Mouse (Mus musculus) embryonic facial prominence, embryonic 11.5 days (tissue): Measurements from ENCODE around the gene Hbb-y. TPM values are rescaled to one million over a fixed set of nuclear protein-coding genes. Genes with fewer than 3 reads are reported as not detected.
A peak's percentile ranks its signal among the peaks of the same experiment; 100 is the strongest.
"Not testable (repeated sequence)": the region's sequence is repeated elsewhere in the genome, so short reads cannot be mapped to it uniquely, and the experiment has no call there.

ENCODE experiments used
- ATAC-seq: fragments of 200-750 bp; cut with Nextera tagmentation; replicated peaks from 2 replicates; pipeline ENCODE4 v1.8.0; 2017; ENCODE audit warnings: low read depth; ENCODE audit not compliant: insufficient number of reproducible peaks, low FRiP score, low TSS enrichment
- DNase-seq: peaks from one replicate; pipeline ENCODE4 v3.0.0-alpha.2; 2015; ENCODE audit warnings: low spot score
- H3K27ac ChIP-seq: fragments of 300-500 bp; sonication (generic); replicated peaks from 2 replicates; pipeline ENCODE4 v1.5.1; 2014; ENCODE audit warnings: mild to moderate bottlenecking, low read depth, low read length, control low read depth
- H3K27me3 ChIP-seq: fragments of 300-500 bp; sonication (generic); 2 replicates; pipeline ENCODE4 v1.6.1; 2014; ENCODE audit warnings: mild to moderate bottlenecking, low read length, moderate library complexity, mixed read lengths; ENCODE audit not compliant: control insufficient read depth, insufficient read depth
- H3K36me3 ChIP-seq: fragments of 300-500 bp; sonication (generic); replicated peaks from 2 replicates; pipeline ENCODE4 v1.6.1; 2014; ENCODE audit warnings: low read depth, mild to moderate bottlenecking, low read length, moderate library complexity, mixed read lengths; ENCODE audit not compliant: control insufficient read depth, insufficient read depth
- H3K4me1 ChIP-seq: fragments of 300-500 bp; sonication (generic); 2 replicates; pipeline ENCODE4 v1.6.1; 2014; ENCODE audit warnings: low read length, mixed read lengths; ENCODE audit not compliant: control insufficient read depth, insufficient read depth
- H3K4me2 ChIP-seq: fragments of 300-500 bp; sonication (generic); 2 replicates; pipeline ENCODE4 v1.6.1; 2014; ENCODE audit warnings: low read depth, mild to moderate bottlenecking, control low read depth, low read length, moderate library complexity
- H3K4me3 ChIP-seq: fragments of 300-500 bp; sonication (generic); 2 replicates; pipeline ENCODE4 v1.5.1; 2014; ENCODE audit warnings: low read depth, low read length, control low read depth
- H3K9ac ChIP-seq: fragments of 300-500 bp; sonication (generic); replicated peaks from 2 replicates; pipeline ENCODE4 v1.6.1; 2014; ENCODE audit warnings: mild to moderate bottlenecking, control low read depth, low read length
- H3K9me3 ChIP-seq: fragments of 300-500 bp; sonication (generic); replicated peaks from 2 replicates; pipeline ENCODE4 v1.6.1; 2016; ENCODE audit warnings: mild to moderate bottlenecking, low read length, inconsistent platforms, mixed read lengths; ENCODE audit not compliant: control insufficient read depth
- WGBS: fragments of 180-500 bp; shearing (Covaris S2); extraction: QIAGEN DNeasy Blood & Tissue Kit; methylation state at CpG from one replicate; pipeline ENCODE4 v1.1.7; 2014; 5-methylcytosine and 5-hydroxymethylcytosine counted together
- polyA plus RNA-seq: library from polyadenylated mRNA; unstranded; fragments of >200 nt; fragmentation: Nextera tagmentation; extraction: Ambion mirVana; gene quantifications from 2 replicates; pipeline ENCODE4 v1.2.1, GENCODE M21; 2014

Gene Hbb-y
- polyA plus RNA-seq, 1 experiment from 2014 or later, result 9,508 TPM

DNA sequence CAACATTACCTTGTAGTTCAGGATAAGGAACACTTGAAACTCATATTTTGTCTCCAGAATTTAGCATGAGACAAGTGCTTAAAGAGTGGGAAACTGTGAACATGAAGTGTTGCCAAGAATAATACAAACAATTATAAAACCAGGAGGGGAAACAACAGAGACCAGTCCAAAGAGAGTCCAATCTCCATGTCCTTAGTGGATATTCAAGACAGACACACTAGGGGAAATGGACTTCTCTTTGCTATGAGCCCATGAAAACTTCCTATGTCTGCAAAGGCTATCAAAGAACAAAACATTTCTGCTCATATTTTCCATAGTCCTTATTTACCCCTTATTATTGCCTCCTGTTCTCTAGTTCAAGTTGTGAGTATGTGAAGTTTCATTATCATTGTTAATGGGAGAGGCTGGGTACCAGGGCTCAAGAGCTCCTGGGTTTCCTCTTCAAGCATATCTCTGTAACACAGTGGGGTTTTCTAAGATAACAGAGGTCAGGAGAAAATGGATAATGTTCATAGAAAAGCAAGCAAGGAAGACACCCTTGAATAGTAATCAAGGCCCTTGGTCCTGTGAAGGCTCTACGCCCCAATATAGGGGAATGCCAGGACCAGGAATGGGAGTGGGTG is 41.7 kb downstream of the Hbb-y start:
- no peak for DNase-seq
- Histone ChIP-seq H3K9ac (no peak overlapping the region), H3K4me3 (no peak overlapping the region), H3K4me2 (no peak overlapping the region), H3K27ac (no peak overlapping the region), H3K9me3 (no peaks in the 10 kb centered on the region), H3K36me3 (no peaks in the 10 kb centered on the region), H3K27me3 (no peaks in the 10 kb centered on the region), H3K4me1 (no peaks in the 10 kb centered on the region)
- no peak for ATAC-seq
- 76% methylated on average over 1 of the region's 1 CpGs for WGBS

GRCm38 (mm10) chr7:103810746-103811145 is 42.3 kb downstream of the Hbb-y start:
- ATAC-seq (no peak), DNase-seq (no peak)
- H3K4me3 ChIP-seq, result no peak overlapping the region
- no peaks in the 10 kb centered on the region for H3K9me3 ChIP-seq
- no peaks in the 10 kb centered on the region for H3K36me3 ChIP-seq
- H3K4me2 ChIP-seq, result no peak overlapping the region
- H3K27ac ChIP-seq, result no peak overlapping the region
- no peaks in the 10 kb centered on the region for H3K4me1 ChIP-seq
- 79% methylated on average over 3 of the region's 3 CpGs for WGBS
- H3K27me3 ChIP-seq, result no peaks in the 10 kb centered on the region
- H3K9ac ChIP-seq, result no peak overlapping the region

DNA sequence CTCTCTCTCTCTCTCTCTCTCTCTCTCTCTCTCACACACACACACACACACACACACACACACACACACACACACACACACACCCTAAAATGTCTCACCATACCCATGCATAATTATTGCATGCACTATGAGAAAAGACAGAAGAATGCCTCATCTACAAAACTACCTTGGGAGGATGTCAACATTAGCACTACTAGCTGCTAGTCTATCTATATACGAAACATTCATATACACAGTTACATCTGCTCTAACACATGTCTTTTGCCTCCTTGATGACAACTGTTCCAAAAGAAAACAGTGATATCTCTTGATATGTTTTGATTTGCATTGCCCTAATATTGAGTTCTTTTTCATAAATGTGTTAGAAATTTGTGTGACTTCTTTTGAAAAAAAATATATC is 42.7 kb downstream of the Hbb-y start:
- Histone ChIP-seq H3K27ac (no peak overlapping the region), H3K4me2 (no peak overlapping the region), H3K27me3 (no peaks in the 10 kb centered on the region), H3K9ac (no peak overlapping the region), H3K4me1 (no peaks in the 10 kb centered on the region), H3K9me3 (no peaks in the 10 kb centered on the region), H3K4me3 (no peak overlapping the region), H3K36me3 (no peaks in the 10 kb centered on the region)
- no peak for DNase-seq
- 73% methylated on average over 1 of the region's 1 CpGs for WGBS
- no peak for ATAC-seq

DNA sequence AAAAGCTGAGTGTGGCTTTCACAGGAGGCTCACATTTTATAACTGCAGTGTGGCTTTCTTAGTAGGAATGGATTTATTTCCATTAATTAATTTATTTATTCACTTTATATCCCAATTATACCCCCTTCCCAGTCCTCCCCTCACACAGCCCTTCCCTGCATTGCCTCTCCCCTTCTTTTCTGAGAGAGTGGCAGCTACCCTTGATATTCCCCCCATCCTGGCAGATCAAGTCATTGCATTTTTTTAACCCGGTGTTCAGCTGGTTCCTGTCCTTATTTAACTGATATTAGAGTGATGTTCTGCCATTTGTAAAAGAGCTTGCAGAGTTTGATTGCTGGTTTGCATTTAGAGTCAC is 43.2 kb downstream of the Hbb-y start:
- Histone ChIP-seq H3K36me3 (no peaks in the 10 kb centered on the region), H3K27me3 (no peaks in the 10 kb centered on the region), H3K4me1 (no peaks in the 10 kb centered on the region), H3K4me3 (no peak overlapping the region), H3K27ac (no peak overlapping the region), H3K9me3 (no peaks in the 10 kb centered on the region), H3K4me2 (no peak overlapping the region), H3K9ac (no peak overlapping the region)
- WGBS, result 83% methylated on average over 1 of the region's 1 CpGs
- DNase-seq (no peak), ATAC-seq (no peak)

DNA sequence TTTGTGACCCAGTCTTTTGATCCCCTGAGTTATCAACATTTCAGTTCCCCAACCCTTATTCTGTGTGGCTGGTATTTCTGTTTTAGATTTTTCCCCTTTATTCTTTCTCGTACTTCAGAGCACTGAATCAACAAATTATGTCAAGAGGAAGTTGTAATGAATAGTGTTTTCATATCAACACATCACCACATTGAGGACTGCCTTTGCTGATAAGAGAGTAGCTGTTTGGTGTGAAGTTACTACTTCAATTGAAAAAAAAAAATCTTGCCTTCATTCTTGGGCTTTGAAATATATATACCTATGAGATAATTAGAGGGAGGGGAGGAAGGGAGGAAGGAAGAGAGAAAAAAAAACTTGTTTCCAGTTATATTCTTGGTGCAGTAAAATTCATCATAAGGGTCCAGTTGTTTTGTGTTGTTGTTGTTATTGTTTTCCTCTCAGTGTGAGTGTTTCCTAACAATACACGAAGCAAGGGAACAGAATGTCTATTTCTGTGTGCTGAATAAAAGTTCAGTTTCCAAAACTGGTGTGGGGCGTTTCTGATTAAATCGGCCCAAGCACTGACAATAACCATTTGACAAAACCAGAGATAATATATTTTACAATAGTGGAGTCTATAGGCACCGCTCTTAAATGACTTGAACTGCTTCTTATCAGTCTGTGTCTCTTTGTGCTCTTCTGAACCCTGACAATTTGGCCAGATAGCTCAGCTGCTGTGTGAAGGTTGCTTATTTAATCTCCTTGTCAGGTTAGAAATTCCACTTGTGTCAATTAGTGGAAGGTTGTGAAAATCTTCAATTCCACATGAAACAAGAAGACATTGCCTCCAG is 43.8 kb downstream of the Hbb-y start:
- H3K4me1 ChIP-seq, result no peaks in the 10 kb centered on the region
- 67% methylated on average over 5 of the region's 5 CpGs for whole genome bisulfite sequencing
- H3K9me3 ChIP-seq, result no peaks in the 10 kb centered on the region
- no peak overlapping the region for H3K4me2 ChIP-seq
- DNase-seq, result no peak
- H3K9ac ChIP-seq, result no peak overlapping the region
- H3K4me3 ChIP-seq, result no peak overlapping the region
- no peak for ATAC-seq
- no peaks in the 10 kb centered on the region for H3K36me3 ChIP-seq
- no peak overlapping the region for H3K27ac ChIP-seq
- no peaks in the 10 kb centered on the region for H3K27me3 ChIP-seq

- WGBS, result 76% methylated on average over 2 of the region's 2 CpGs
Observed at GRCm38 (mm10) chr7:103808120-103808519, 44.9 kb downstream of the Hbb-y start.

GRCm38 (mm10) chr7:103806856-103807255 is 46.2 kb downstream of the Hbb-y start:
- 52% methylated on average over 1 of the region's 1 CpGs for WGBS
- H3K27ac ChIP-seq, result no peak overlapping the region
- no peak overlapping the region for H3K9ac ChIP-seq
- H3K4me1 ChIP-seq, result no peaks in the 10 kb centered on the region
- no peaks in the 10 kb centered on the region for H3K27me3 ChIP-seq
- DNase-seq, result peak; percentile 74
- H3K4me2 ChIP-seq, result no peak overlapping the region
- no peak for ATAC-seq
- H3K9me3 ChIP-seq, result no peaks in the 10 kb centered on the region
- H3K36me3 ChIP-seq, result no peaks in the 10 kb centered on the region
- no peak overlapping the region for H3K4me3 ChIP-seq

More at GRCm38 (mm10) chr7:103808120-103808519, 44.9 kb downstream of the Hbb-y start:
- not testable (repeated sequence) for H3K27ac ChIP-seq, H3K27me3 ChIP-seq, ATAC-seq, H3K36me3 ChIP-seq, H3K4me3 ChIP-seq, H3K9ac ChIP-seq, H3K4me2 ChIP-seq, DNase-seq, H3K4me1 ChIP-seq, H3K9me3 ChIP-seq
